Mouse (Mus musculus) G1E (cell line): Measurements from ENCODE around the gene Drap1.

Experiments used
- CTCF ChIP-seq: IDR thresholded peaks from 2 replicates; pipeline ENCODE4 v1.5.1; 2012; ENCODE audit warnings: low read depth, low read length, inconsistent platforms, mixed read lengths
- GATA1 ChIP-seq: IDR thresholded peaks from 2 replicates; pipeline ENCODE4 v1.6.1; 2012; ENCODE audit warnings: borderline replicate concordance, low read length, inconsistent platforms, mixed read lengths
- POLR2AphosphoS5 ChIP-seq: IDR thresholded peaks from 2 replicates; pipeline ENCODE4 v1.6.1; 2012; ENCODE audit warnings: low read depth, low read length, inconsistent platforms; ENCODE audit not compliant: insufficient replicate concordance
- TAL1 ChIP-seq: conservative IDR thresholded peaks from 2 replicates; pipeline ENCODE4 v1.6.1; 2012; ENCODE audit warnings: low read depth, low read length, inconsistent platforms, mixed read lengths

DNA sequence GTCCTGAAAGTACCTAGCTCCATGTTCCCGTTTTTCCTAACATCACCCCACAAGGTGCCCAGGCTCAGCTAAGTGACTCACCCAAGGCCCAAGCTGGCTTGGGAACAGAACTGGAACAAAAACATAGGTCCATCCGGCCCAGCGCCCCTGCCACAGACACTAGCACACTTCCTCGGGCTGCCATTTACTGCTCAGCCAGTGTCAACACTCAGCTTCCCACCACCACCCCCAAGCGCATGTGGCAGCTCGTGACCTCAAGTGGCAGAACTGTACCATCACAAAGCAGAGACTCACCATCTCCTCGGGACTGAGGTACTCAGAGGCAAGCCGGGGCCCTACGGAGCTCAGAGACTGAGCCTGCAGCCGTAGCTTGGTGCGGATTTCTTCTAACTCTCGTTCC lies 41.5 kb downstream of the Drap1 start:
- no peak for TF ChIP-seq CTCF
- no peak for TF ChIP-seq POLR2AphosphoS5
- no peak for TF ChIP-seq TAL1
- TF ChIP-seq GATA1: no peak
